Mouse (Mus musculus): Measurements from ENCODE around the gene Olfr368.

Gene Olfr368

DNA sequence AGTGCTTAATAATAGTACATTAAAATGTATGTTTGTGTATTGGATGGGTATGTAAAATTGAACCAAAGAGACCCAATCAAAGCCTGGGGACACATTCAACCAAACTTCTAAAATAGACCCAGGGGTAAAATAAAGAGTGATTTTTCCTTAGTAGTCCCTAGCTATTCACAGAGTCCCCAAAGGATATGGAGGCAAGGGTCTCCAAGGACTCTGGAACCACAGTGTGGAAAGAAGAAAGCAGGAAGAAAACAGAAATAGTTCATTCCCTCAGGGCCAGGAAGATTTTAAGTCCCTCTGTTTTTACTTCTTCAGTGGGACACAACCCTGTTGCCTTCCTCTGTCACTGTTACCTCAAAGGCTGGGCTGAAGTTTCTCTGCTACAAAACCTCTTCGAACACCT, at the start of gene Olfr368:
TSS of gene Olfr368 (plus strand) at position 301 of the 400 bp plus-strand sequence.
- DNase-seq (ENCODE audit: low read depth, low spot score): no peak

DNA sequence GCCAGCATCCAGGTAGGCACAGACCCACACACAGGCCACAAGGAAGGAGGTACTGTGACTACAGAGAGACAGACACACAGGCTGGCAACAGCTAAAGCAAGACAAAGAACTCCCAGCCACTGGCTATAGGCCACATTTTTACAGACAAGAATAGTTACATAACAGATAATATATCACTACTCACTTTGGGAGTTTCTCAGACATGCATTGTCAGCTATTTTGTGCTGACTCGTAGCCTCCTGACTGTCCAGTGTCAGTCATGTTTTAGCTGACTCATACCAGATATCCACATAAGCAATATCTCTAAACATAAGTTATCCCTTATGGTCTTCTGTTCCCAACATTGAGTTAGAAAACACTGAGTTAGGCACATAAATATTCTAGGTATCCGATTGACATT, 7.0 kb downstream of the Olfr368 start:
- no peak for DNase-seq (ENCODE audit: low read depth, low spot score)

DNA sequence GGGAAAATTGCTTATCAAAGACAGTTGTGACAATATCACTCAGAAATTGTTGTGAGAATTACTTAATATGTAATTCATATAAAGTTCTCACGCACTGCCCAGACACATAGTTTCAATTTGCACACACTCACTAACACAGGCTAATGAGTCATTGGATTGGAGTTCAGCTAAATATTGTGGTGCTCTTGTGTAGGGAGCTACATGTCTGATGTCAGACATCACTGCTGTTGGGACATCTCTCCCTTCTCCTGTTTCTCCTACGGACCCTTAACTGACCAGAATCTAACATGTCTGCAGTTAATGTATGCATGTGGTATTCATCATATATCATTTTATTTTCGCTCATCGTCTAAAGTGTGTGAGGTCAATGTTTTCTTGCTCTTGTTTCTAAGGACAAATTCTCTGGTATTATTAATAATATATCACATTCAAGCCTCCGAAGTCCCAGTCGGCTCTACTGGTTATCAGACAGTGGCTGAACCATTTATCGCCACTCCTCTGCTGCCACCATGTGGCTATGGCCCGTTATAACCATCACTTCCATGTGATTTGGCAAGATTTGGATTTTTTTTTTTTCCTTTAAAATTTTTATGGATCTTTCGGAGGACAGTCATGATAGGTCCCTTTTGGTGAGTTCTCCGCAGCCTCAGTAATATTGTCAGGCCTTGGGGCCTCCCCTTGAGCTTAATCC, 12.3 kb downstream of the Olfr368 start:
- DNase-seq (ENCODE audit: low read depth, low spot score): peak; percentile 40

DNA sequence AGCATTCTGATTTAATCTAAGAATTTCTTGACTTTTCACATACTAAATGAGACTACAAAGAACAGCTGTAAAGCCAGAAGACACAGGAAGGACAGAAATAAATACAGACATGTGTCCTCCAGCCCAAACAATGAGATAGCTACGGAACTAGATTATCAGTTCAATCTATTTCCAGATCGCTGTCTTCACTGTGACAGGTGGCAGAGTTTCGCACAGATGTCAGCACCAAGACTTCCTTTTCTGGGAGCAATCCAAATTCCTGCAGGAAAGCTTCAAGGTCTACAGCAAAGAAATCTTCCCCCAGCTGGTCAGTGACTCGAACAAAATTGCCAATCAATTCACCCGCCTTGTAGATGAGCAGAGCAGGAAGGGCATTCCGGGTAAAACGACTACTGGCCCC, 25.4 kb downstream of the Olfr368 start:
- no peak for DNase-seq (ENCODE audit: low read depth, low spot score)

GRCm38 (mm10) chr2:37355571-37355970, 29.3 kb downstream of the Olfr368 start:
- DNase-seq (ENCODE audit: low read depth, low spot score): no peak

GRCm38 (mm10) chr2:37358633-37359540, 32.6 kb downstream of the Olfr368 start, which contains the start of gene Pdcl:
TSS of gene Pdcl (minus strand) at chr2:37359332.
- DNase-seq (ENCODE audit: low read depth, low spot score): peak; percentile 95

DNA sequence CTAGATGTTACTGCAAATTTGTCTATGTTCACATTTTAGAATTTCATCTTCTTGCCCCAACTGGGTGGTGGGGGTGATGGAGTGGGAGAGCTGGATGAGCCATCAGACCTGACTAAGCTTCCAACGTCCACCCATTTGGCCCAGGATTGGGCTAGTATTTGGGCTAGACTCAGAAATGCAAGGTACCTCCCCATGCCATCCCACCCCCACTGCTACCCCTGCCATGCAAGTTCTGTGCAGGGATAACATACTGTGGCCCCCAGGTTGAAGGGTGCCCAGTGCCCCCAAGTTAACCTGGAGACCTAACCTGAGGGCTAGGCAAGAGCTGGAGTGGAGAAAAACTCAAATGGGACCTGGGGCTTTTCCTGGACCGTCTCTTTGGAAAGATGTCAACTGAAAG, 33.6 kb downstream of the Olfr368 start:
- peak; percentile 3 for DNase-seq (ENCODE audit: low read depth, low spot score)

DNA sequence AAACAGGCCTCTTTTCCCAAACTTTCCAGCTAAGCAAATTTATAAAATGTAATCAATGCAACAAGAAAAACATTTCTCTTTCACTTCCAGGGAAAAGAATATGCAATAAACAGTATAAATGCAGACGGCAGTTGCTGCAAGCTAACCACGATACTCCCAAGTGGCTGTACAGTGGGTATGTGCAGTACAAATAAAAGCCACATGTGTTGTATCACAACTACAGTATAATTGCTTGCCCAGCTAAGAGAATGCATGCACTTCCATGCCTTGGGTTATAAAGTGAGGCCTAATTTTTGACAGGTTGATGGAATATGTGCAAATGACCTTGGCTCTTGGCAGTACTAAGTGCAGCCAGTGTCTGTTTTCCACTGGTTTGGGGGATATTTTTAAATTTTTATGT, 44.3 kb downstream of the Olfr368 start:
- no peak for DNase-seq (ENCODE audit: low read depth, low spot score)

GRCm38 (mm10) chr2:37376018-37376417, 49.7 kb downstream of the Olfr368 start:
- DNase-seq (ENCODE audit: low read depth, low spot score): no peak

DNA sequence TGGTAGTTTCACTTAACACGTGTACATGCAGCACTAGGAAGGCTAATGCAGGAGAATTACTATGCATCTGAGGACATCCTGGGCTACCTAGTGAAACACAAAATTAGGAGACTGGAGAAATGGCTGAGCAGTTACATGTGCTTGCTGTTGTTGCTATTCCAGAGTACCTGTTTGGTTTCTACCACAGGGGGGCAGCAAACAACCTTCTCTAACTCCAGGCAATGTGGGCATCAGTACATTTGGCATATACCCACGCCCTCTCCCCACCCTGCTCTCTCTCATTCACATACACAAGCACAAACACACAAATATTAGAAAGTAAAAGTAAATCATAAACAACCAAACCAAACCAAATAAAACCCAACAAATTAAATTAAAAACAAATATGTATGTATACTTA, 53.9 kb downstream of the Olfr368 start:
- peak; percentile 81 for DNase-seq (ENCODE audit: low read depth, low spot score)
